Mouse (Mus musculus) kidney, embryonic 14.5 days (tissue): ENCODE measurements at regions not wholly inside any gene's neighbourhood (a gene's known extent, or its start where the extent isn't known, plus 50 kb on each side); places are given as distances from the start of the nearest gene placed in this dataset.

Experiments used
- ATAC-seq: fragments of 200-750 bp; cut with Nextera tagmentation; 2 replicates; pipeline ENCODE4 v1.8.0; 2017; ENCODE audit warnings: moderate number of reproducible peaks, mild to moderate bottlenecking, moderate TSS enrichment, moderate library complexity; ENCODE audit not compliant: low FRiP score, low TSS enrichment
- H3K27ac ChIP-seq: fragments of 300-500 bp; sonication (generic); 2 replicates; pipeline ENCODE4 v1.5.1; 2014; ENCODE audit warnings: low read depth, mild to moderate bottlenecking, low read length, moderate library complexity, mixed read lengths
- H3K27me3 ChIP-seq: fragments of 300-500 bp; sonication (generic); 2 replicates; pipeline ENCODE4 v1.6.1; 2014; ENCODE audit warnings: mild to moderate bottlenecking, low read length; ENCODE audit not compliant: control insufficient read depth, insufficient read depth
- H3K36me3 ChIP-seq: fragments of 300-500 bp; sonication (generic); 2 replicates; pipeline ENCODE4 v1.6.1; 2014; ENCODE audit warnings: low read length, mixed read lengths; ENCODE audit not compliant: control insufficient read depth, insufficient read depth
- H3K4me1 ChIP-seq: fragments of 300-500 bp; sonication (generic); 2 replicates; pipeline ENCODE4 v1.6.1; 2014; ENCODE audit warnings: low read length, mixed read lengths; ENCODE audit not compliant: control insufficient read depth, insufficient read depth
- H3K4me2 ChIP-seq: fragments of 300-500 bp; sonication (generic); replicated peaks from 2 replicates; pipeline ENCODE4 v1.6.1; 2014; ENCODE audit warnings: low read depth, mild to moderate bottlenecking, low read length
- H3K4me3 ChIP-seq: fragments of 300-500 bp; sonication (generic); 2 replicates; pipeline ENCODE4 v1.5.1; 2014; ENCODE audit warnings: mild to moderate bottlenecking, low read length
- H3K9ac ChIP-seq: fragments of 300-500 bp; sonication (generic); 2 replicates; pipeline ENCODE4 v1.6.1; 2014; ENCODE audit warnings: low read depth, mild to moderate bottlenecking, low read length, moderate library complexity
- H3K9me3 ChIP-seq: fragments of 300-500 bp; sonication (generic); 2 replicates; pipeline ENCODE4 v1.6.1; 2016; ENCODE audit warnings: low read length; ENCODE audit not compliant: control insufficient read depth
- WGBS: fragments of 180-500 bp; shearing (Covaris S2); extraction: QIAGEN DNeasy Blood & Tissue Kit; methylation state at CpG from one replicate; pipeline ENCODE4 v1.1.7; 2014; 5-methylcytosine and 5-hydroxymethylcytosine counted together

DNA sequence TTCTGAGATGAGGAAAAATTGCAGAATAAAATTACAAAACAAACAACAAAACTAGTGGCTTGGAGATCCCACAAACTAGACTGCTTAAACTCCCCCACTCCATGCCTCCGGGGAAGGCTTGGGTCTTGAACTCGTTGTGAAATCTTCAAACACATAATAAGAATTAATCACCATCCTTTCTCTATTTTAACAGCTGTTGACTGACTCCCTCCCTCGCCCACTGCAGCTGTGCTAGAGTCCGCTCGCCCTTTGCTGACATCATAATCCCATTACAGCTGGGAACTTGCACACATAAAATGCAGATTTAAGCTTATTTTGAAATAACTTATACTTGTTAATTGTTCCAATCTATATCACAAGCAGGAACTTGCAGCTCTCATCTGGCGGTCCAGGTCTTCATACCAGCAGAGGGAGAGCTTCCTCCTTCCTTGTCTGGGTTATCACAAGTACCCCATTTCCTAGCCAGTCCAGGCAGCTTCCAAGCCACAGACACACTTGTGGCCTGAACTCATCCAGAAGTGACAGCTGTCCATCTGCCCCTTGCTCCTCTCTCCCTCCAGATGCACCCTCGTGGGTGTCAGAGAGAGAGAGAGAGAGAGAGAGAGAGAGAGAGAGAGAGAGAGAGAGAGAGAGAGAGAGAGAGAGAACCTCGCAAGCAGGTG lies 332.9 kb upstream of the Mki67 start:
- 31% methylated on average over 8 of the region's 8 CpGs for WGBS
- Histone ChIP-seq H3K36me3 (no peaks in the 10 kb centered on the region), H3K4me1 (peaks cover 38% of the 10 kb centered on the region), H3K27ac (no peak overlapping the region), H3K9ac (no peak overlapping the region), H3K9me3 (no peaks in the 10 kb centered on the region), H3K4me3 (no peak overlapping the region), H3K27me3 (no peaks in the 10 kb centered on the region), H3K4me2 (no peak overlapping the region)
- peak; percentile 32; the same call in 1 of the 2 replicates for ATAC-seq

DNA sequence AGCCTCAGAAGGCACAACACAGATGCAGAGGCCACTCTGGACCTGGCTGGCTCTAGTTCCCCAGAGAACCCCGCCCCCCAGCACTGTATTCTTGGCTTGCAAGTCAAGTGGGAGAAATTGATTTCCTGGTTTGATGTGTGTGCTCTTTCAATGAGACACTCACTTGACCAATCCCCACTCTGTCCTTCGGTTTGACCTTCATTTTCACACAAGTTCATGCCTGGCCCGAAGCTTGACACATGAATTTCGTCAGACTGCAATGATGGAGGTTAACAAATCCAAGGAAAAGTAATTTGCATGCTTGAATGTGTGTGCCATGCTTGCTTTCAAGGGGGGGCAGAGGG lies 333.4 kb upstream of the Mki67 start:
- 62% methylated on average over 4 of the region's 4 CpGs for WGBS
- Histone ChIP-seq H3K27me3 (no peaks in the 10 kb centered on the region), H3K4me2 (no peak overlapping the region), H3K9me3 (no peaks in the 10 kb centered on the region), H3K4me1 (peaks cover 38% of the 10 kb centered on the region), H3K9ac (no peak overlapping the region), H3K4me3 (no peak overlapping the region), H3K36me3 (no peaks in the 10 kb centered on the region), H3K27ac (no peak overlapping the region)
- no peak for ATAC-seq

- H3K27ac ChIP-seq, result no peak overlapping the region
- H3K9me3 ChIP-seq, result no peaks in the 10 kb centered on the region
- no peak overlapping the region for H3K4me2 ChIP-seq
- ATAC-seq, result no peak
- H3K4me1 ChIP-seq, result peaks cover 38% of the 10 kb centered on the region
- no peaks in the 10 kb centered on the region for H3K27me3 ChIP-seq
- H3K36me3 ChIP-seq, result no peaks in the 10 kb centered on the region
- H3K4me3 ChIP-seq, result no peak overlapping the region
- WGBS, result 66% methylated on average over 3 of the region's 3 CpGs
- H3K9ac ChIP-seq, result no peak overlapping the region
Observed at GRCm38 (mm10) chr7:136050116-136050515, 334.0 kb upstream of the Mki67 start.

GRCm38 (mm10) chr7:136056876-136057484 lies 340.8 kb upstream of the Mki67 start:
- no peaks in the 10 kb centered on the region for H3K9me3 ChIP-seq
- H3K9ac ChIP-seq, result no peak overlapping the region
- no peak for ATAC-seq
- H3K4me2 ChIP-seq, result no peak overlapping the region
- H3K27me3 ChIP-seq, result no peaks in the 10 kb centered on the region
- no peak overlapping the region for H3K27ac ChIP-seq
- no peaks in the 10 kb centered on the region for H3K36me3 ChIP-seq
- H3K4me1 ChIP-seq, result peaks cover 19% of the 10 kb centered on the region
- no peak overlapping the region for H3K4me3 ChIP-seq
- WGBS, result 28% methylated on average over 16 of the region's 16 CpGs

DNA sequence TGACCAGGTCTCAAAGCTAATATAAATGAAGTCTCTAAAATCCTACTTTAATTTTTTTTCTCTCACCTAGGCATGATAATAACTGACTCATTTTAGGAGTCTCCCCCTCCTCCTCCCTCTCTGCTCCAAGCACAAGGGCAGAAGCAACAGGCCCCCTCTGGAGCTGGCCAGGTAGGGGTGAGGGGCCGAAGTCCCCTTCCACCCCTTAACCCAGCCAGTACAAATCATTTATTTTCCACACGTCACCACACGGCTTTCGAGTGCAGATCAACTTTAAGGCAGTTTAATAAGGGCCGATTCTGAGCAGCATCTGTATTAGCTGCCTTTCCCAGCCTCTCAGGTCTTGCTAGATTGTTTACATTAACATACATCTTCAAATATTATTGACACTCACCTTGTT lies 342.2 kb upstream of the Mki67 start:
- Histone ChIP-seq H3K4me2 (no peak overlapping the region), H3K9me3 (no peaks in the 10 kb centered on the region), H3K36me3 (no peaks in the 10 kb centered on the region), H3K4me1 (peaks cover 23% of the 10 kb centered on the region), H3K4me3 (no peak overlapping the region), H3K27ac (no peak overlapping the region), H3K27me3 (no peaks in the 10 kb centered on the region), H3K9ac (no peak overlapping the region)
- no peak for ATAC-seq
- 33% methylated on average over 5 of the region's 5 CpGs for WGBS

GRCm38 (mm10) chr7:136058751-136059681 lies 342.9 kb upstream of the Mki67 start:
- no peaks in the 10 kb centered on the region for H3K36me3 ChIP-seq
- no peaks in the 10 kb centered on the region for H3K27me3 ChIP-seq
- no peak for ATAC-seq
- H3K27ac ChIP-seq, result no peak overlapping the region; the same call in 1 of the 2 replicates
- peaks cover 23% of the 10 kb centered on the region for H3K4me1 ChIP-seq
- H3K4me3 ChIP-seq, result no peak overlapping the region
- 43% methylated on average over 14 of the region's 14 CpGs for WGBS
- no peak overlapping the region for H3K4me2 ChIP-seq
- no peak overlapping the region for H3K9ac ChIP-seq
- no peaks in the 10 kb centered on the region for H3K9me3 ChIP-seq

DNA sequence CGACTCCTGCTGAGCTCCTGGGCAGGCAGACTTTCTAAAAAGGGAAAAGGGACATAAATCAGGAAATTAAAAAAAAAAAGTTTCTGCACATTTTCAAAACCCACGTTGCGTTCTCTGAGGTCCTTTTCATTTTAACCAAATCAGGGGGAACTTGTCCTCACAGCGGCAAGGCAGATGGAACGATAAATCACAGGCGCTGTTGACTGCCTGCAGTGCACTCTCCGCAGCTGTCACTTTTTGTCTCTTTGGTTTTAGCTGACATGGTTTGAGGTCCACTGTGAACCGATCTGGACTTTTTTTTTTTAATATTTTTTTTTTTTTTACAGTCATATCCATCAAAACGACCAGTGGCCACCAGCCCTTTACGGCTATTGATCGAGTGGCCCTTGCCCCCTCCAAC lies 343.7 kb upstream of the Mki67 start:
- WGBS, result 26% methylated on average over 11 of the region's 11 CpGs
- Histone ChIP-seq H3K9me3 (no peaks in the 10 kb centered on the region), H3K4me3 (no peak overlapping the region), H3K4me1 (peaks cover 23% of the 10 kb centered on the region), H3K36me3 (no peaks in the 10 kb centered on the region), H3K4me2 (peak overlapping the region; percentile 43; the same call in 1 of the 2 replicates), H3K27ac (no peak overlapping the region; the same call in 1 of the 2 replicates), H3K27me3 (no peaks in the 10 kb centered on the region), H3K9ac (no peak overlapping the region)
- no peak for ATAC-seq

DNA sequence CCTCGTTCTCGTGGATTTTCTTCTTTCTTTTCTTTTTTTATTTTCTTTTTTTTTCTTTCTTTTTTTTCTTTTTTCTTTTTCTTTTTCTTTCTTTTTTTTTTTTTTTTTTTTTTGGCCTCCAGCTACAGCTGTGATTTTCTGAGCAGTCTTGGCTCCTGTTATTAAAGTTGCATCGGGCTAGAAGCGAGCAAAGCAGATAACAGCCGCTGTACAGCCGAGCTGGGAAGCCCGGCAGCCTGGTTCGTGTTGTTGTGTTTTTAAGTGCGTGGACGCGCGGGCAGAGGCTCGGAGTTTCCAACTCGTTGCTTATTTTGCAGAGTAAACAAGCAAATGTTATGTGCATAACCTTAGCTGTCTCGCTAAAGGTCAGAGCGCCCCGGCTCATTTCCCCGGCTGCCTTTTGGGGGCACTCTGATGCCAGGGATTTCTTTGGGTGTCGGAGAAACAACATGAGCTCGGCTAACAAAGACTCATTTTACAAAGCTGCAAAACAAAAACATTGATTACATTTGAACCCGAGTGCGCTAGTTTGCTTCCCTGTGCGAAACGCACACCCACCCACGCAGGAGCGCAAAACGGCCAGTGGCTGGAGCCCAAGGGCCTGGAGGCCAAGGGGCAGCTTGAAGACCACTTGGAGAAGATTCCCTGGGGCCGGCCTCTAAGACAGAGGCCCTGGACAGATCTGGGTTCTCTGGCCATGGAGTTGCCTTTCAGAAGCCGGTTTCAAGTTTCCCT lies 344.3 kb upstream of the Mki67 start:
- H3K4me1 ChIP-seq, result peaks cover 23% of the 10 kb centered on the region
- peak overlapping the region; percentile 69; the same call in 1 of the 2 replicates for H3K27ac ChIP-seq
- H3K27me3 ChIP-seq, result no peaks in the 10 kb centered on the region
- peak overlapping the region; percentile 27 for H3K4me3 ChIP-seq
- H3K9me3 ChIP-seq, result no peaks in the 10 kb centered on the region
- no peaks in the 10 kb centered on the region for H3K36me3 ChIP-seq
- peak overlapping the region; percentile 43 for H3K4me2 ChIP-seq
- H3K9ac ChIP-seq, result peak overlapping the region; percentile 51
- 0 out of 2 replicates have a peak, but pooled peaks have one; percentile 50 for ATAC-seq
- WGBS, result 6% methylated on average over 29 of the region's 29 CpGs
